Comparison of ENCODE assay signal across 9 mouse cellular contexts in the genomic region with DNA sequence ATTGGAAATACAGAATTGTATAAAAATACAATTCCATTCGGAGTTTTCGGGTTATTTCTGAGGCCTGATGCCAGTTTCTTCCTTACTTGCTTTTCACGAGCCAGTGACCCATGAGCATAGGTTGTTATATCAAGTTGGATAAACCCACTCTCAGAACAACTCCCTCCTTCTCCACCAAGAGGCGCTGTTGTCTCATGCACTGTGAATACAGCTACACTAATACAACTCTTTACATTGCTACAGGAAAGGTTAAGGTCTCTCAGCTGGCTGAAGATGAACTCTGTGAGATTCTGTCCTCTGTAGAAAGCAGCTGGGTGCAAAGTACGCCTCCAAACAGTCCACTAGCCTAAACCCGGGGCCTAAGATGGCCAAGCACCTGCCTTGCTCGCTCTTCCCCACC. TPM values are rescaled to one million over a fixed set of nuclear protein-coding genes. Genes with fewer than 3 reads are reported as not detected.
A peak's percentile ranks its signal among the peaks of the same experiment; 100 is the strongest.
DNase-seq lines count a peak whose midpoint lies in the region; TF ChIP-seq lines count a peak whose summit lies in the region.
"Had no signal": no experiment of that assay in that cellular context is flagged by ENCODE, and none has a peak within 500 bp of the region (broad histone marks: within the 10 kb centered on the region; RNA-seq: fewer than 3 reads in every experiment).

No protein-coding gene starts in this region.

- no peak overlapping the region for H3K27ac ChIP-seq in ES-Bruce4 (ENCODE audit: insufficient read depth, low read length)
- H3K27ac ChIP-seq: liver, embryonic 15.5 days had no signal

- TF ChIP-seq CTCF in ES-Bruce4 (IDR thresholded peaks at IDR 0.05; ENCODE audit: low read depth, low read length) = peak; percentile 36

- no peaks in the 10 kb centered on the region for H3K27me3 ChIP-seq in ES-Bruce4 (ENCODE audit: control insufficient read depth, insufficient read depth, low read length, poor library complexity, severe bottlenecking)
- H3K27me3 ChIP-seq in splenic B cell, adult 2 months (ENCODE audit: control insufficient read depth, insufficient read depth, low read length, poor library complexity, severe bottlenecking) = no peaks in the 10 kb centered on the region
- H3K27me3 ChIP-seq: liver, embryonic 15.5 days had no signal

- TF ChIP-seq EP300 in ES-Bruce4 (IDR thresholded peaks at IDR 0.05; ENCODE audit: insufficient read depth, low read depth, low read length) = no peak

- no peak overlapping the region for H3K4me3 ChIP-seq in ES-Bruce4 (ENCODE audit: low read depth, low read length)
- H3K4me3 ChIP-seq: liver, embryonic 15.5 days had no signal

- no peaks in the 10 kb centered on the region for H3K9me3 ChIP-seq in ES-Bruce4 (replicated peaks; ENCODE audit: control insufficient read depth, insufficient read depth, low read length, poor library complexity, severe bottlenecking)
- H3K9me3 ChIP-seq: liver, embryonic 15.5 days had no signal

- intact Hi-C loops in heart, postnatal 10 days (cut with DNase I) = loop anchor here (1.0 to 5.0 kb wide), 3 partner anchors 94 to 348 kb away; no protein-coding TSS in a partner anchor

- peak; percentile 29 for DNase-seq in cerebellum, adult 9-10 months
- no peak for DNase-seq in cerebellum, adult 9-11 months
- peak; percentile 66 for DNase-seq in c-Kit-positive CD71-positive TER-119-positive erythroid progenitor cells, embryonic 14.5 days (ENCODE audit: low spot score)
- peak; percentile 83 to 88 for DNase-seq in heart, postnatal 10 days
- DNase-seq in layer of hippocampus, postnatal 14 days (ENCODE audit: low spot score in 2 of 2) = peak; percentile 64 to 74
- peak; percentile 75 for DNase-seq in lung, postnatal 25 days (ENCODE audit: low spot score)
- DNase-seq in splenic B cell, adult 2 months (ENCODE audit: low read depth, low spot score) = peak; percentile 36

- no peaks in the 10 kb centered on the region for H3K36me3 ChIP-seq in ES-Bruce4 (ENCODE audit: control insufficient read depth, insufficient read depth, low read length, poor library complexity, severe bottlenecking)
- H3K36me3 ChIP-seq in splenic B cell, adult 2 months (ENCODE audit: control insufficient read depth, insufficient read depth, low read length, poor library complexity, severe bottlenecking) = no peaks in the 10 kb centered on the region
- H3K36me3 ChIP-seq: liver, embryonic 15.5 days had no signal

- no peaks in the 10 kb centered on the region for H3K4me1 ChIP-seq in ES-Bruce4 (ENCODE audit: control insufficient read depth, insufficient read depth, low read length)

- no peak overlapping the region for H3K9ac ChIP-seq in ES-Bruce4 (ENCODE audit: low read depth, poor library complexity, severe bottlenecking)
- H3K9ac ChIP-seq: liver, embryonic 15.5 days had no signal

- no peak for TF ChIP-seq POLR2A in ES-Bruce4 (IDR thresholded peaks at IDR 0.05; ENCODE audit: insufficient read depth, low read length)

RNA-seq across cellular contexts. Expression of a gene that starts 8.6 kb away (rescaled TPM):
- polyA plus RNA-seq in ES-Bruce4 (2011; ENCODE audit: insufficient read depth, insufficient read length, low read depth, missing spikeins) = not detected in 2 replicates
- total RNA-seq in heart, postnatal 10 days (2021) = 10 to 100 TPM; 69.1 to 72.0 TPM
- 1 to 10 TPM; 4.1 to 6.7 TPM for total RNA-seq in layer of hippocampus, postnatal 14 days (2021)
- polyA plus RNA-seq: liver, embryonic 15.5 days had no signal

RNA-seq across cellular contexts. Expression of a gene that starts 46.3 kb away (rescaled TPM):
- 74.7 and 75.4 TPM in 2 replicates for polyA plus RNA-seq in ES-Bruce4 (2011; ENCODE audit: insufficient read depth, insufficient read length, low read depth, missing spikeins)
- total RNA-seq in heart, postnatal 10 days (2021) = 10 to 100 TPM; 23.0 to 29.2 TPM
- total RNA-seq in layer of hippocampus, postnatal 14 days (2021) = 10 to 100 TPM; 35.8 to 38.0 TPM

RNA-seq across cellular contexts. Expression of a gene that starts 46.3 kb away (rescaled TPM):
- 48.2 and 51.2 TPM in 2 replicates for polyA plus RNA-seq in ES-Bruce4 (2011; ENCODE audit: insufficient read depth, insufficient read length, low read depth, missing spikeins)
- total RNA-seq in heart, postnatal 10 days (2021) = 10 to 100 TPM; 50.7 to 53.5 TPM
- total RNA-seq in layer of hippocampus, postnatal 14 days (2021) = 10 to 100 TPM; 71.2 to 72.7 TPM

RNA-seq across cellular contexts. Expression of a gene that starts 56.5 kb away (rescaled TPM):
- 37.7 and 40.2 TPM in 2 replicates for polyA plus RNA-seq in ES-Bruce4 (2011; ENCODE audit: insufficient read depth, insufficient read length, low read depth, missing spikeins)
- under 1 TPM; 0.07 to 0.20 TPM for total RNA-seq in heart, postnatal 10 days (2021)
- not detected for total RNA-seq in layer of hippocampus, postnatal 14 days (2021)

Comparison
In these comparisons a context has a peak if more than half of its experiments do, and no peak if none do; other contexts are left out.
1. RNA of a gene that starts 8.6 kb away (total RNA-seq): 69.1 to 72.0 TPM in heart, postnatal 10 days; 4.1 to 6.7 TPM in layer of hippocampus, postnatal 14 days; every median in the first group is over 4 times any median in the second.